Comparison of ENCODE assay signal across 8 mouse cellular contexts in the genomic region with DNA sequence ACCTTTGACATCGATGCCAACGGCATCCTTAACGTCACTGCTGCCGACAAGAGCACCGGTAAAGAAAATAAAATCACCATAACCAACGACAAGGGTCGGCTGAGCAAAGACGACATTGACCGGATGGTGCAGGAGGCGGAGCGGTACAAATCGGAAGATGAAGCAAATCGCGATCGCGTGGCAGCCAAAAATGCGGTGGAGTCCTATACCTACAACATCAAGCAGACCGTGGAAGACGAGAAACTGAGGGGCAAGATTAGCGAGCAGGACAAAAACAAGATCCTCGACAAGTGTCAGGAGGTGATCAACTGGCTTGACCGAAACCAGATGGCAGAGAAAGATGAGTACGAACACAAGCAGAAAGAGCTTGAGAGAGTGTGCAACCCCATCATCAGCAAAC. TPM values are rescaled to one million over a fixed set of nuclear protein-coding genes. Genes with fewer than 3 reads are reported as not detected.
A peak's percentile ranks its signal among the peaks of the same experiment; 100 is the strongest.
DNase-seq lines count a peak whose midpoint lies in the region; ATAC-seq and TF ChIP-seq lines count a peak whose summit lies in the region.

No protein-coding gene starts in this region.

- TF ChIP-seq POLR2A in cerebellum, adult 2 months (IDR thresholded peaks at IDR 0.05; ENCODE audit: borderline replicate concordance, insufficient read depth, low read length), result no peak

- no peak overlapping the region for H3K27ac ChIP-seq in cerebellum, adult 2 months (ENCODE audit: insufficient read depth, low read length)
- H3K27ac ChIP-seq in hindbrain, embryonic 16.5 days (ENCODE audit: low read depth, low read length), result no peak overlapping the region
- H3K27ac ChIP-seq in midbrain, embryonic 12.5 days (replicated peaks), result no peak overlapping the region

- no peaks in the 10 kb centered on the region for H3K27me3 ChIP-seq in cerebellum, adult 2 months (ENCODE audit: control insufficient read depth, insufficient read depth, low read length)
- peaks cover 21% of the 10 kb centered on the region for H3K27me3 ChIP-seq in hindbrain, embryonic 16.5 days (replicated peaks; ENCODE audit: control insufficient read depth, insufficient read depth, low read length)
- H3K27me3 ChIP-seq in midbrain, embryonic 12.5 days, result peaks cover 53% of the 10 kb centered on the region

- TF ChIP-seq CTCF in cerebellum, adult 2 months (IDR thresholded peaks at IDR 0.05; ENCODE audit: borderline replicate concordance, insufficient read depth, low read depth, low read length), result no peak

- H3K4me3 ChIP-seq in cerebellum, adult 2 months (replicated peaks; ENCODE audit: insufficient read depth, low read depth, low read length), result peak overlapping the region; percentile 42
- peak overlapping the region; percentile 80 for H3K4me3 ChIP-seq in hindbrain, embryonic 16.5 days (ENCODE audit: low read length)
- peak overlapping the region; percentile 73 for H3K4me3 ChIP-seq in midbrain, embryonic 12.5 days

- peak in 1 of 2 experiments; percentile 14 for DNase-seq in cerebellum, adult 2 months
- no peak for DNase-seq in cerebellum, postnatal 4 days (ENCODE audit: low spot score in 2 of 2)
- DNase-seq in thymus, postnatal 0 days (ENCODE audit: low spot score), result peak; percentile 17
- DNase-seq in thymus, postnatal 14 days, result no peak
- DNase-seq in urinary bladder, adult 2 months (ENCODE audit: low spot score), result no peak
- DNase-seq in left cerebral cortex, adult 9 months (ENCODE audit: low spot score in 2 of 2), result no peak

- H3K9ac ChIP-seq in hindbrain, embryonic 16.5 days (ENCODE audit: low read depth, low read length), result no peak overlapping the region; the same call in 1 of the 2 replicates
- H3K9ac ChIP-seq in midbrain, embryonic 12.5 days (replicated peaks), result no peak overlapping the region

- peak overlapping the region; percentile 93 for H3K4me2 ChIP-seq in hindbrain, embryonic 16.5 days (ENCODE audit: low read length)
- peak overlapping the region; percentile 81 for H3K4me2 ChIP-seq in midbrain, embryonic 12.5 days (replicated peaks)

- ATAC-seq in hindbrain, embryonic 16.5 days, result no peak
- no peak for ATAC-seq in midbrain, embryonic 12.5 days (ENCODE audit: low FRiP score, low read depth)

- H3K4me1 ChIP-seq in cerebellum, adult 2 months (ENCODE audit: control insufficient read depth, insufficient read depth, low read length), result peaks cover 3% of the 10 kb centered on the region; the same call in 1 of the 2 replicates
- H3K4me1 ChIP-seq in hindbrain, embryonic 16.5 days (ENCODE audit: control insufficient read depth, insufficient read depth, low read depth, low read length), result peaks cover 20% of the 10 kb centered on the region
- H3K4me1 ChIP-seq in midbrain, embryonic 12.5 days, result peaks cover 23% of the 10 kb centered on the region

- no peaks in the 10 kb centered on the region for H3K9me3 ChIP-seq in hindbrain, embryonic 16.5 days (ENCODE audit: control insufficient read depth, low read length)
- H3K9me3 ChIP-seq in midbrain, embryonic 12.5 days, result no peaks in the 10 kb centered on the region

- 10% methylated on average over 23 of the region's 23 CpGs for WGBS in cerebellum, adult 2 months
- WGBS in hindbrain, embryonic 16.5 days, result 3% methylated on average over 23 of the region's 23 CpGs
- 5% methylated on average over 23 of the region's 23 CpGs for WGBS in midbrain, embryonic 12.5 days

- H3K36me3 ChIP-seq in hindbrain, embryonic 16.5 days (ENCODE audit: control insufficient read depth, insufficient read depth, low read length), result no peaks in the 10 kb centered on the region
- no peaks in the 10 kb centered on the region for H3K36me3 ChIP-seq in midbrain, embryonic 12.5 days

RNA-seq across cellular contexts. Expression of a gene that starts 2.0 kb away (rescaled TPM):
- polyA plus RNA-seq in cerebellum, adult 2 months (2012; rRNA removed), result 20.0 and 20.6 TPM in 2 replicates
- polyA plus RNA-seq in thymus, postnatal 0 days (2015; fragmentation: Nextera tagmentation; extraction: Ambion mirVana), result 3.5 and 4.2 TPM in 2 replicates
- polyA plus RNA-seq in hindbrain, embryonic 16.5 days (2015; fragmentation: Nextera tagmentation; extraction: Ambion mirVana), result 9.5 and 10.2 TPM in 2 replicates
- polyA plus RNA-seq in midbrain, embryonic 12.5 days (2016; fragmentation: Nextera tagmentation; extraction: Ambion mirVana), result 5.8 and 6.5 TPM in 2 replicates
- polyA plus RNA-seq in urinary bladder, adult 2 months (2012; rRNA removed), result 52.9 and 65.7 TPM in 2 replicates

RNA-seq across cellular contexts. Expression of a gene that starts 11.4 kb away (rescaled TPM):
- 0.72 and 0.90 TPM in 2 replicates for polyA plus RNA-seq in cerebellum, adult 2 months (2012; rRNA removed)
- 0.26 and 0.32 TPM in 2 replicates for polyA plus RNA-seq in thymus, postnatal 0 days (2015; fragmentation: Nextera tagmentation; extraction: Ambion mirVana)
- polyA plus RNA-seq in hindbrain, embryonic 16.5 days (2015; fragmentation: Nextera tagmentation; extraction: Ambion mirVana), result 1.3 and 2.1 TPM in 2 replicates
- 0.25 and 0.42 TPM in 2 replicates for polyA plus RNA-seq in midbrain, embryonic 12.5 days (2016; fragmentation: Nextera tagmentation; extraction: Ambion mirVana)
- 11.8 TPM in 2 replicates for polyA plus RNA-seq in urinary bladder, adult 2 months (2012; rRNA removed)

RNA-seq across cellular contexts. Expression of a gene that starts 35.9 kb away (rescaled TPM):
- polyA plus RNA-seq in cerebellum, adult 2 months (2012; rRNA removed), result 3.2 and 3.3 TPM in 2 replicates
- polyA plus RNA-seq in thymus, postnatal 0 days (2015; fragmentation: Nextera tagmentation; extraction: Ambion mirVana), result 13.9 and 15.5 TPM in 2 replicates
- 3.2 and 3.5 TPM in 2 replicates for polyA plus RNA-seq in hindbrain, embryonic 16.5 days (2015; fragmentation: Nextera tagmentation; extraction: Ambion mirVana)
- polyA plus RNA-seq in midbrain, embryonic 12.5 days (2016; fragmentation: Nextera tagmentation; extraction: Ambion mirVana), result 7.5 and 7.7 TPM in 2 replicates
- polyA plus RNA-seq in urinary bladder, adult 2 months (2012; rRNA removed), result 5.9 and 6.3 TPM in 2 replicates

RNA-seq across cellular contexts. Expression of a gene that starts 36.6 kb away (rescaled TPM):
- polyA plus RNA-seq in cerebellum, adult 2 months (2012; rRNA removed), result 16.7 and 18.8 TPM in 2 replicates
- polyA plus RNA-seq in thymus, postnatal 0 days (2015; fragmentation: Nextera tagmentation; extraction: Ambion mirVana), result 27.0 and 28.8 TPM in 2 replicates
- polyA plus RNA-seq in hindbrain, embryonic 16.5 days (2015; fragmentation: Nextera tagmentation; extraction: Ambion mirVana), result 12.6 and 13.3 TPM in 2 replicates
- polyA plus RNA-seq in midbrain, embryonic 12.5 days (2016; fragmentation: Nextera tagmentation; extraction: Ambion mirVana), result 18.1 and 20.2 TPM in 2 replicates
- 11.2 and 13.5 TPM in 2 replicates for polyA plus RNA-seq in urinary bladder, adult 2 months (2012; rRNA removed)
